Mouse (Mus musculus) hindbrain, embryonic 16.5 days (tissue): ENCODE measurements at regions not wholly inside any gene's neighbourhood (a gene's known extent, or its start where the extent isn't known, plus 50 kb on each side); places are given as distances from the start of the nearest gene placed in this dataset.

Source experiments
- ATAC-seq: fragments of 200-750 bp; cut with Nextera tagmentation; 2 replicates; pipeline ENCODE4 v1.8.0; 2017; ENCODE audit warnings: moderate TSS enrichment, moderate library complexity
- H3K27ac ChIP-seq: fragments of 300-500 bp; sonication (generic); 2 replicates; pipeline ENCODE4 v1.5.1; 2014; ENCODE audit warnings: low read depth, mild to moderate bottlenecking, control low read depth, low read length, moderate library complexity
- H3K27me3 ChIP-seq: fragments of 300-500 bp; sonication (generic); replicated peaks from 2 replicates; pipeline ENCODE4 v1.6.1; 2014; ENCODE audit warnings: low read length; ENCODE audit not compliant: control insufficient read depth, insufficient read depth
- H3K36me3 ChIP-seq: fragments of 300-500 bp; sonication (generic); 2 replicates; pipeline ENCODE4 v1.6.1; 2014; ENCODE audit warnings: mild to moderate bottlenecking, low read length, moderate library complexity, mixed read lengths; ENCODE audit not compliant: control insufficient read depth, insufficient read depth
- H3K4me1 ChIP-seq: fragments of 300-500 bp; sonication (generic); 2 replicates; pipeline ENCODE4 v1.6.1; 2014; ENCODE audit warnings: low read depth, low read length; ENCODE audit not compliant: control insufficient read depth, insufficient read depth
- H3K4me2 ChIP-seq: fragments of 300-500 bp; sonication (generic); 2 replicates; pipeline ENCODE4 v1.6.1; 2014; ENCODE audit warnings: mild to moderate bottlenecking, low read length, control low read depth, moderate library complexity
- H3K4me3 ChIP-seq: fragments of 300-500 bp; sonication (generic); 2 replicates; pipeline ENCODE4 v1.5.1; 2014; ENCODE audit warnings: mild to moderate bottlenecking, low read length, control low read depth, moderate library complexity
- H3K9ac ChIP-seq: fragments of 300-500 bp; sonication (generic); 2 replicates; pipeline ENCODE4 v1.6.1; 2014; ENCODE audit warnings: low read depth, mild to moderate bottlenecking, control low read depth, low read length, moderate library complexity
- H3K9me3 ChIP-seq: fragments of 300-500 bp; sonication (generic); 2 replicates; pipeline ENCODE4 v1.6.1; 2014; ENCODE audit warnings: mild to moderate bottlenecking, low read length, moderate library complexity; ENCODE audit not compliant: control insufficient read depth
- WGBS: fragments of 180-500 bp; shearing (Covaris S2); extraction: QIAGEN DNeasy Blood & Tissue Kit; methylation state at CpG from one replicate; pipeline ENCODE4 v1.1.7; 2014; 5-methylcytosine and 5-hydroxymethylcytosine counted together

GRCm38 (mm10) chr8:26362366-26362765, 243.0 kb downstream of the Gm45692 start:
- Histone ChIP-seq H3K4me3 (no peak overlapping the region), H3K9ac (no peak overlapping the region), H3K9me3 (no peaks in the 10 kb centered on the region), H3K4me2 (no peak overlapping the region), H3K36me3 (no peaks in the 10 kb centered on the region), H3K27me3 (no peaks in the 10 kb centered on the region), H3K27ac (no peak overlapping the region), H3K4me1 (no peaks in the 10 kb centered on the region)
- WGBS: 89% methylated on average over 5 of the region's 5 CpGs
- no peak for ATAC-seq

GRCm38 (mm10) chr8:26363616-26364015, 244.3 kb downstream of the Gm45692 start:
- Histone ChIP-seq H3K4me3 (no peak overlapping the region), H3K27ac (no peak overlapping the region), H3K4me1 (no peaks in the 10 kb centered on the region), H3K4me2 (no peak overlapping the region), H3K27me3 (no peaks in the 10 kb centered on the region), H3K9ac (no peak overlapping the region), H3K9me3 (no peaks in the 10 kb centered on the region), H3K36me3 (no peaks in the 10 kb centered on the region)
- 83% methylated on average over 4 of the region's 4 CpGs for WGBS
- no peak for ATAC-seq

- H3K27me3 ChIP-seq: no peaks in the 10 kb centered on the region
- no peak for ATAC-seq
- no peaks in the 10 kb centered on the region for H3K9me3 ChIP-seq
- H3K36me3 ChIP-seq: no peaks in the 10 kb centered on the region
- H3K4me3 ChIP-seq: no peak overlapping the region
- no peak overlapping the region for H3K27ac ChIP-seq
- H3K4me2 ChIP-seq: no peak overlapping the region
- H3K4me1 ChIP-seq: no peaks in the 10 kb centered on the region
- 62% methylated on average over 4 of the region's 4 CpGs for WGBS
- no peak overlapping the region for H3K9ac ChIP-seq
These were observed 245.3 kb downstream of the Gm45692 start for GRCm38 (mm10) chr8:26364637-26365036.

GRCm38 (mm10) chr8:26380668-26381067, 261.3 kb downstream of the Gm45692 start:
- no peaks in the 10 kb centered on the region for H3K36me3 ChIP-seq
- no peaks in the 10 kb centered on the region; the same call in 1 of the 2 replicates for H3K9me3 ChIP-seq
- 33% methylated on average over 3 of the region's 3 CpGs for WGBS
- no peak overlapping the region for H3K4me2 ChIP-seq
- H3K9ac ChIP-seq: no peak overlapping the region
- H3K4me1 ChIP-seq: 0 out of 2 replicates have a peak, but pooled peaks cover 2% of the 10 kb centered on the region
- ATAC-seq: no peak
- no peak overlapping the region for H3K27ac ChIP-seq
- no peaks in the 10 kb centered on the region for H3K27me3 ChIP-seq
- no peak overlapping the region for H3K4me3 ChIP-seq

GRCm38 (mm10) chr8:26382426-26382825, 263.1 kb downstream of the Gm45692 start:
- 87% methylated on average over 7 of the region's 7 CpGs for WGBS
- Histone ChIP-seq H3K27me3 (no peaks in the 10 kb centered on the region), H3K9ac (no peak overlapping the region), H3K4me1 (0 out of 2 replicates have a peak, but pooled peaks cover 2% of the 10 kb centered on the region), H3K4me3 (no peak overlapping the region), H3K4me2 (no peak overlapping the region), H3K36me3 (no peaks in the 10 kb centered on the region), H3K9me3 (no peaks in the 10 kb centered on the region; the same call in 1 of the 2 replicates), H3K27ac (no peak overlapping the region)
- ATAC-seq: no peak

- no peak for ATAC-seq
- Histone ChIP-seq H3K4me1 (0 out of 2 replicates have a peak, but pooled peaks cover 2% of the 10 kb centered on the region), H3K27me3 (no peaks in the 10 kb centered on the region), H3K27ac (no peak overlapping the region), H3K9me3 (no peaks in the 10 kb centered on the region), H3K36me3 (no peaks in the 10 kb centered on the region), H3K9ac (no peak overlapping the region), H3K4me2 (no peak overlapping the region), H3K4me3 (no peak overlapping the region)
- 47% methylated on average over 3 of the region's 3 CpGs for WGBS
These were observed 264.6 kb downstream of the Gm45692 start for GRCm38 (mm10) chr8:26383886-26384285.

- no peak overlapping the region for H3K9ac ChIP-seq
- no peak overlapping the region for H3K4me2 ChIP-seq
- 6% methylated on average over 3 of the region's 3 CpGs for WGBS
- no peak for ATAC-seq
- no peaks in the 10 kb centered on the region for H3K36me3 ChIP-seq
- H3K4me1 ChIP-seq: 0 out of 2 replicates have a peak, but pooled peaks cover 2% of the 10 kb centered on the region
- no peak overlapping the region for H3K27ac ChIP-seq
- H3K9me3 ChIP-seq: no peaks in the 10 kb centered on the region
- no peaks in the 10 kb centered on the region for H3K27me3 ChIP-seq
- H3K4me3 ChIP-seq: no peak overlapping the region
These were observed 265.1 kb downstream of the Gm45692 start for GRCm38 (mm10) chr8:26384305-26384993.

- H3K27ac ChIP-seq: no peak overlapping the region
- H3K4me1 ChIP-seq: 0 out of 2 replicates have a peak, but pooled peaks cover 2% of the 10 kb centered on the region
- H3K27me3 ChIP-seq: no peaks in the 10 kb centered on the region
- no peak for ATAC-seq
- H3K4me3 ChIP-seq: no peak overlapping the region
- H3K36me3 ChIP-seq: no peaks in the 10 kb centered on the region
- no peak overlapping the region for H3K9ac ChIP-seq
- 17% methylated on average over 6 of the region's 6 CpGs for WGBS
- H3K4me2 ChIP-seq: no peak overlapping the region
- H3K9me3 ChIP-seq: no peaks in the 10 kb centered on the region
These were observed 265.6 kb downstream of the Gm45692 start for GRCm38 (mm10) chr8:26384994-26385345.

- H3K27me3 ChIP-seq: no peaks in the 10 kb centered on the region; the same call in 1 of the 2 replicates
- WGBS: 75% methylated on average over 6 of the region's 6 CpGs
- no peak overlapping the region for H3K9ac ChIP-seq
- H3K9me3 ChIP-seq: peaks cover 2% of the 10 kb centered on the region; the same call in 1 of the 2 replicates
- H3K4me2 ChIP-seq: no peak overlapping the region
- ATAC-seq: no peak
- H3K4me1 ChIP-seq: no peaks in the 10 kb centered on the region
- no peak overlapping the region for H3K27ac ChIP-seq
- no peak overlapping the region for H3K4me3 ChIP-seq
- no peaks in the 10 kb centered on the region for H3K36me3 ChIP-seq
These were observed 275.7 kb downstream of the Gm45692 start for GRCm38 (mm10) chr8:26395061-26395460.
